Mouse (Mus musculus) lung, embryonic 14.5 days (tissue): Measurements from ENCODE around the gene Grasp. TPM values are rescaled to one million over a fixed set of nuclear protein-coding genes. Genes with fewer than 3 reads are reported as not detected.

Experiments used
- ATAC-seq: fragments of 200-750 bp; cut with Nextera tagmentation; 2 replicates; pipeline ENCODE4 v1.8.0; 2017; ENCODE audit warnings: mild to moderate bottlenecking, moderate TSS enrichment, moderate library complexity; ENCODE audit not compliant: insufficient read depth
- DNase-seq: peaks from one replicate; pipeline ENCODE4 v3.0.0-alpha.2; 2015
- H3K27ac ChIP-seq: fragments of 300-500 bp; sonication (generic); 2 replicates; pipeline ENCODE4 v1.5.1; 2014; ENCODE audit warnings: low read depth, mild to moderate bottlenecking, moderate library complexity
- H3K27me3 ChIP-seq: fragments of 300-500 bp; sonication (generic); 2 replicates; pipeline ENCODE4 v1.6.1; 2014; ENCODE audit warnings: low read length, control low read depth; ENCODE audit not compliant: insufficient read depth
- H3K36me3 ChIP-seq: fragments of 300-500 bp; sonication (generic); 2 replicates; pipeline ENCODE4 v1.6.1; 2014; ENCODE audit warnings: control low read depth; ENCODE audit not compliant: insufficient read depth
- H3K4me1 ChIP-seq: fragments of 300-500 bp; sonication (generic); 2 replicates; pipeline ENCODE4 v1.6.1; 2014; ENCODE audit warnings: antibody characterized with exemption, control low read depth; ENCODE audit not compliant: insufficient read depth
- H3K4me2 ChIP-seq: fragments of 300-500 bp; sonication (generic); 2 replicates; pipeline ENCODE4 v1.6.1; 2014; ENCODE audit warnings: mild to moderate bottlenecking
- H3K4me3 ChIP-seq: fragments of 300-500 bp; sonication (generic); 2 replicates; pipeline ENCODE4 v1.5.1; 2014; ENCODE audit warnings: low read depth, low read length
- H3K9ac ChIP-seq: fragments of 300-500 bp; sonication (generic); 2 replicates; pipeline ENCODE4 v1.6.1; 2014
- H3K9me3 ChIP-seq: fragments of 300-500 bp; sonication (generic); 2 replicates; pipeline ENCODE4 v1.6.1; 2016; ENCODE audit warnings: low read depth, low read length, control low read depth
- CTCF ChIP-seq: IDR thresholded peaks from 2 replicates; pipeline ENCODE4 v1.5.1; 2016; ENCODE audit warnings: antibody characterized with exemption, low read depth
- WGBS: fragments of 180-500 bp; shearing (Covaris S2); extraction: QIAGEN DNeasy Blood & Tissue Kit; methylation state at CpG from one replicate; pipeline ENCODE4 v1.1.7; 2014; 5-methylcytosine and 5-hydroxymethylcytosine counted together
- polyA plus RNA-seq: library from polyadenylated mRNA; unstranded; fragments of >200 nt; fragmentation: Nextera tagmentation; extraction: Ambion mirVana; gene quantifications from 2 replicates; pipeline ENCODE4 v1.2.1, GENCODE M21; 2014

Grasp gene
- polyA plus RNA-seq, 1 experiment from 2014 or later: 10.4 TPM

- Histone ChIP-seq H3K9ac (peak overlapping the region; percentile 56), H3K27ac (peak overlapping the region; percentile 76), H3K27me3 (no peaks in the 10 kb centered on the region), H3K4me2 (peak overlapping the region; percentile 73), H3K4me3 (peak overlapping the region; percentile 46), H3K4me1 (peaks cover 14% of the 10 kb centered on the region), H3K36me3 (peaks cover 14% of the 10 kb centered on the region), H3K9me3 (no peaks in the 10 kb centered on the region)
- 0 out of 2 replicates have a peak, but pooled peaks have one; percentile 13 for TF ChIP-seq CTCF
- peak; percentile 94 for ATAC-seq
- under 1% methylated on average over 52 of the region's 57 CpGs for WGBS
- peak; percentile 97 for DNase-seq
These were observed 42.4 kb downstream of the Grasp start for GRCm38 (mm10) chr15:101266132-101266963.

GRCm38 (mm10) chr15:101267053-101268032 is 43.4 kb downstream of the Grasp start:
- ATAC-seq: peak; percentile 16; the same call in 1 of the 2 replicates
- DNase-seq: peak; percentile 47
- 1% methylated on average over 25 of the region's 25 CpGs for whole genome bisulfite sequencing

GRCm38 (mm10) chr15:101270101-101270820 is 46.3 kb downstream of the Grasp start:
- Histone ChIP-seq H3K4me2 (no peak overlapping the region), H3K36me3 (peaks cover 43% of the 10 kb centered on the region), H3K4me3 (no peak overlapping the region), H3K9me3 (no peaks in the 10 kb centered on the region), H3K27ac (no peak overlapping the region), H3K4me1 (peaks cover 9% of the 10 kb centered on the region), H3K27me3 (no peaks in the 10 kb centered on the region), H3K9ac (no peak overlapping the region)
- no peak for TF ChIP-seq CTCF
- DNase-seq: no peak
- WGBS: 89% methylated on average over 29 of the region's 29 CpGs
- no peak for ATAC-seq

More at GRCm38 (mm10) chr15:101267053-101268032, 43.4 kb downstream of the Grasp start:
- Histone ChIP-seq H3K4me2 (peak overlapping the region; percentile 73), H3K9me3 (no peaks in the 10 kb centered on the region), H3K27ac (peak overlapping the region; percentile 61), H3K27me3 (no peaks in the 10 kb centered on the region), H3K9ac (peak overlapping the region; percentile 56), H3K4me1 (peaks cover 9% of the 10 kb centered on the region), H3K36me3 (peaks cover 23% of the 10 kb centered on the region), H3K4me3 (peak overlapping the region; percentile 46)
- TF ChIP-seq CTCF: no peak

DNA sequence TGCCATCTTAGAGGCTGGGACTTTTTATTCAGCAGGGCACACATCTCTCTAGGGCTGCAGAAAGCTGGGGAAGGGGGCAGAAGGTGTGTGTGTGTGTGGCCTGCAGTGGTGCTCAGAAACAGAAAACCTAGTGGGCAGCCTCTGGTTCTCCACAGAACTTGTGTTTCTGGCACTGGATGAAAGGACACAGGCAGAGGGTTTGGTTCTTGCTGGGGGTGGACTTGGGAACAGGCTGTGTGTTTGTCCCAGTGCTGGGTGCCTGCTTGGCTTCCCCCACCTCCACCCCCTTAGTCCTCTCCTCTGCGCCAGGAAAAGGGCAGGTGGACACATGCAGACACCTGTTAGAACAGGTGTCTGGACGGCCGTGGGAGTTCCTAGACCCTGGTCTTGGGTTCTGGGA is 47.1 kb downstream of the Grasp start:
- 73% methylated on average over 3 of the region's 3 CpGs for WGBS
- TF ChIP-seq CTCF: no peak
- DNase-seq (no peak), ATAC-seq (no peak)
- H3K36me3 ChIP-seq: peaks cover 43% of the 10 kb centered on the region
- no peak overlapping the region for H3K9ac ChIP-seq
- H3K27ac ChIP-seq: no peak overlapping the region
- H3K4me2 ChIP-seq: no peak overlapping the region
- no peaks in the 10 kb centered on the region for H3K9me3 ChIP-seq
- no peaks in the 10 kb centered on the region for H3K27me3 ChIP-seq
- no peak overlapping the region for H3K4me3 ChIP-seq
- peaks cover 3% of the 10 kb centered on the region; the same call in 1 of the 2 replicates for H3K4me1 ChIP-seq

DNA sequence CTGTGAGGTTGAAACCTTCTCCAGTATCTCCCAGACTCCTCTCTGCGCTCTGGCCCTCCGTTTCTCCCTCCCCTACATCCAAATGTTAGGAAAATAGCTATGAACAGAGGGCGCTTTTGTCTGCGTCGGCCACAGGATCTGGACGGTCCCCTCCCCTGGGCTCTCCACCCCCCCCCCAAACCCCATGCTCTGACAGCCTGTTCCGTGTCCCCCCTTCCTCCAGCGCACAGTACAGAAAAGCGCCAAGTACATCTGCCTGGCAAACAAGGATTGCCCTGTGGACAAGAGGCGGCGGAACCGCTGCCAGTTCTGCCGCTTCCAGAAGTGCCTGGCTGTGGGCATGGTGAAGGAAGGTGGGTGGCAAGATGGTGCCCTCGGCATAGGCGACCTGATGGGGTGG is 47.5 kb downstream of the Grasp start:
- H3K27ac ChIP-seq: no peak overlapping the region
- no peak for DNase-seq
- H3K36me3 ChIP-seq: peaks cover 43% of the 10 kb centered on the region
- no peak for ATAC-seq
- H3K4me2 ChIP-seq: no peak overlapping the region
- H3K4me3 ChIP-seq: no peak overlapping the region
- no peaks in the 10 kb centered on the region for H3K9me3 ChIP-seq
- H3K4me1 ChIP-seq: 0 out of 2 replicates have a peak, but pooled peaks cover 3% of the 10 kb centered on the region
- no peak for TF ChIP-seq CTCF
- no peaks in the 10 kb centered on the region for H3K27me3 ChIP-seq
- no peak overlapping the region for H3K9ac ChIP-seq
- 79% methylated on average over 15 of the region's 15 CpGs for WGBS

DNA sequence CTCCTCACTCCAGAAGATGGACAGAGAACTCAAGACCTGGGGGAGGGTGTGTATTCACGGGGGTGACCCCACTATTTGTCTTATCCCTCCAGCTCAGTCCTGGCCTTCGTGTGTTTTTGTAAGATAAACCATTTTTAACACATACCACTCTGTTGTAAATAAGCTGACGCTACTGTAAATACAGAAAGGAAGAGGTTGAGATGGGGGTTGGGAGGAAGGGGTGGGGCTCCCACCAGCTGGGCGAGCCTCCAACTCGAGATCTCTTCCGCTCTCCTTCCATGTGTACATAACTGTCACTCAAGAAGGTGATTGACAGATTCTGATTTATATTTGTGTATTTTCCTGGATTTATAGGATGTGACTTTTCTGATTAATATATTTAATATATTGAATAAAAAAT is 50.4 kb downstream of the Grasp start:
- Histone ChIP-seq H3K27me3 (no peaks in the 10 kb centered on the region), H3K9ac (no peak overlapping the region), H3K4me2 (no peak overlapping the region), H3K4me1 (0 out of 2 replicates have a peak, but pooled peaks cover 4% of the 10 kb centered on the region), H3K4me3 (no peak overlapping the region), H3K27ac (no peak overlapping the region), H3K9me3 (no peaks in the 10 kb centered on the region), H3K36me3 (peaks cover 43% of the 10 kb centered on the region)
- no peak for TF ChIP-seq CTCF
- WGBS: 23% methylated on average over 6 of the region's 6 CpGs
- ATAC-seq (no peak), DNase-seq (peak; percentile 58)
